Mouse (Mus musculus): ENCODE results near the gene Gabbr2.
A peak's percentile ranks its signal among the peaks of the same experiment; 100 is the strongest.

Gene Gabbr2

DNA sequence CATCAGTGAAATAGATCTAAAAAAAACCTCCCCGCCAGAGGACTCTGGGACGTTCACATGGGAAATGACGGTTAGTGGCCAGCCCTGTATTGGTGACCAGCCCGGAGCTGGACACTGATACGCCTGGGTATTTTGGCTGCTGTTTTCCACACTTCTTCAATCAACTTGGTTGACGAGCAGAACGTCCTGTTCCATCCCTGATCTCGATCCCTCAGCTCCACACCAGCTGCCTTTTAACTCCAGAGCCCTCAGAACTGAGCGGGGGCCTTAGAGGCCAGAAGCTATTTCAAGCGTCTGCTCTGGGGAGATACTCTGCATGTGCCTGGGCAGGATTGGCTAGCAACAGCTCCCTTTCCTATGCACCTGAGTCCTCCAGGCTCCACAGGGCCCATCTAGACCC, 177.4 kb downstream of the Gabbr2 start:
- no peak for DNase-seq

DNA sequence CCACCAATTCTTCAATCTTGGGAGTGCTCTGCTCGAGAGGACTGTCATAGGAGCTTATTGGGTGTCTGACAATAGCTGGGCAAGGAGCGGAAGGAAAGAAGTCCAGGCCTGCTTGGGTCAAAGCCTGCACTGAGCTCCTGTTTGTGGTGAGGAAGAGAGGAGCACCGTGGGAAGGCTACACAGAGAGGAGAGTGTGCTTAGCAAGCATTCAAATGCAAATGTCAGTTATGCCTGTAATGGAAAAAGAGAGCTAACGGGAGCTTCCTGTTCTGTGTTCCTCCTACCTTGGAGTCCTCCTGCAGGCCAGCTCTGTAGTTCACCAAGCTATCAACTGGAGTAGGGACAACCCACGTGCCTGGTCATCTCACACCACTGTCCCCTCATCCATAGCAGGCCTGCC, 180.5 kb downstream of the Gabbr2 start:
- DNase-seq = no peak

DNA sequence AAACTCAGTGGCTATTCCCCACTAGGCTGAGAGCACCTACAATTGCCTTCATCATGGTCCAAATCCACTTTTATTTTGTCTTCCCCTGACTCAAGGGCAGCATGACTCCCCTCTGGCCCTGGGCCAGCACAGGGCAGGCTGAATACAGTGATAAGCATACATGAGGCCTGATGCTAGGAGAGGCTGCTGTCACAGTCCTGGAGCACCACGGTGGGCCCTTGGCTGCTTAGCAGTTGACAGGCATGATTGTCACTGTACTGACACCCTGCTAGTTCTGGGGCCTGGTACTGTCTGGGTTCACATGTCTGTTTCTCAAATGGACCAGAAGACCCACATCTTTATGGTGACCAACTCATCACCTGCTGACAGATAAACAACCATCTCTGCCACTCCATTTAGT, 184.8 kb downstream of the Gabbr2 start:
- no peak for DNase-seq

DNA sequence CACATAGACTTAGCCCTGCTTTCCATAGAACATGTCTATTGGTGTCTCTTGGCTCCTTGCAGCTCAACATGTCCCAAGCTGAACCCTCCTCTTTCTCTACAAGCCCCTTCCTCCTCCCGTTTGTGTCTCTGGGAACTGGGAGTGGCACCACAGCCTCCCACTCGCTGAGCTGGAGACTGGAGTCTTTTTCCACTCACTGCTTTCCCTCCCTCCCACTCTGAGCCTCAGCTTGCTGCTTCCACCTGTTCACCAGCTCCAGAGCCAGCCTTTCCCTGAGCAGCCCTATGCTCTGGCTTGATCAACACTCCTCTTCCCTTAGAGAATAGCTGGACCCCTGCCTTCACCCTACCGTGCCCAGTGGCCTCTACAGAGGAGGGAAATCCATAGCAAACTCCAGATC, 185.8 kb downstream of the Gabbr2 start:
- peak; percentile 58 to 62 for DNase-seq

DNA sequence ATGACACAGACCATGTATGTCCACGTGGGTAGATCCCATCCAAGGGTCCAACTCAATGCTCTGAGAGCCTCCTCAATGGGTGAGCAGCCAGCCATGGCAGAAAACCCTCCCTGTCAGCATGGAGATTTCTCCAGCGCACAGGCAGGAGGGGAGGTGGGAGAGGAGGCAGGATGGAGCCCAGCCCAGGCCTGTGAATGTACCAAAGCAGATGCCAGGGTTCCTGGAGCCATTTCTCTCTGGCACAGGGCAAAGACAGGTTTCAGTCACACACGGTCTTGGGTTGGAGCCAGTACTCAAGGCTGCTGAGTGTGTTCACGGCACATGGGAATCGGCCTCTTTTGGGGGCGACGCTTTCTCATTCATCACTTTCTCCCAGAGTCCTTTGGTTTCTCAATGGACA, 189.3 kb downstream of the Gabbr2 start:
- DNase-seq = peak; percentile 76 to 77

DNA sequence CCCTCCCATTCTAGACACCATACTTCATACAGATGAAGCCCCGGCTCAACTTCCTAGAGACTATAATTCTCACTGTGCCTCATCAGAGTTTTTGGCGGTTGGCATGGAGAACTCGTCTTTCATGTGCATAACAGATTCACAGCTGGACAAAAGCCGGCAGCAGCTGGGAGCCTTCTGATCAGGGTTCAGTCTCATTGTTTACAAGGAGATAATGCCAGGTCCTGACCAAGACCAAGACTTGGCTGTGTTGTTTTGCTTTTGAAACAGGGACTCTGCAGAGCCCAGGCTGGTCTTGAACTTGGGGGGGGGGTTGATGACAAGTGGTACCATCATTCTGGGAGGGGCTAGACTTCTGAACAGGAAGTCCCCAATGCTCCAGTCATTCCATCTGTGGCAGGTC, 191.8 kb downstream of the Gabbr2 start:
- DNase-seq = no peak

DNA sequence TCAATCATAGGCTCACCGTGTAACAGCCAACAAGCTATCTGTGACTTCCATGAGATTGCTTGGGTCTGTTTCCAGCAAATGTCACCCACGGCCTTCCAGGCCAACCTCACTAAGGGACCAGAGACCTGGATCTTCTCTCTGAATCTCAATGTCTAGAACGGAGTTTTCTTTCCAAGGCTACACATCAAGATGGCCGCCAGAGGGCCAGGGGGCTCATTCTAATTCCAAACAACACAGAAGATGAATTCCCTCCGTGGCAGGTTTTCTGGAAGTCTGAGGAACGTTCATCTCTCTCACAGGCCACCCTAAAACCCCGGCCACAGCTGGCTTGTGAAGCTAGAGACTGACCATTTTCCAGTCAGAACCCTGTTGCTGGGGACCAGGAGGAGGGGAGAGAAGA, 196.0 kb downstream of the Gabbr2 start:
- peak; percentile 50 to 59 for DNase-seq

DNA sequence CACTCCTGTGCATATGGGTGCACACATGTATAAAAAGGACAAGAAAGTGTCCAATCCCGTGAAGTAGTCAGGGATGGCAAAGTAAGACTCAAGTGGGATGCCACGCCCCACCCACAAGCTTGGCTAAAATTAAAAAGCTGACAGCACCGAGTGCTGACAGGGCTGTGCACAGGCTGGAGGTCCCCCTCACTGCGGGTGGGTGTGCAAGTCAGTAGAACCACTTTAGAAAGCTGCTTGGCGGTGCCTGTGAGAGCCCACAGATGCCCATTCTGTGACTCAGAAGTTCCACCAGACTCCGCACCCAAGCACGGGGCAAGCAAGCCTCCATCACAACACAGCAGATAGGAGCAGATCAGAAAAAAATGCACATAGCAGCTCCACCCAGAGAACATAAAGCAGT, 197.1 kb downstream of the Gabbr2 start:
- no peak for DNase-seq

DNA sequence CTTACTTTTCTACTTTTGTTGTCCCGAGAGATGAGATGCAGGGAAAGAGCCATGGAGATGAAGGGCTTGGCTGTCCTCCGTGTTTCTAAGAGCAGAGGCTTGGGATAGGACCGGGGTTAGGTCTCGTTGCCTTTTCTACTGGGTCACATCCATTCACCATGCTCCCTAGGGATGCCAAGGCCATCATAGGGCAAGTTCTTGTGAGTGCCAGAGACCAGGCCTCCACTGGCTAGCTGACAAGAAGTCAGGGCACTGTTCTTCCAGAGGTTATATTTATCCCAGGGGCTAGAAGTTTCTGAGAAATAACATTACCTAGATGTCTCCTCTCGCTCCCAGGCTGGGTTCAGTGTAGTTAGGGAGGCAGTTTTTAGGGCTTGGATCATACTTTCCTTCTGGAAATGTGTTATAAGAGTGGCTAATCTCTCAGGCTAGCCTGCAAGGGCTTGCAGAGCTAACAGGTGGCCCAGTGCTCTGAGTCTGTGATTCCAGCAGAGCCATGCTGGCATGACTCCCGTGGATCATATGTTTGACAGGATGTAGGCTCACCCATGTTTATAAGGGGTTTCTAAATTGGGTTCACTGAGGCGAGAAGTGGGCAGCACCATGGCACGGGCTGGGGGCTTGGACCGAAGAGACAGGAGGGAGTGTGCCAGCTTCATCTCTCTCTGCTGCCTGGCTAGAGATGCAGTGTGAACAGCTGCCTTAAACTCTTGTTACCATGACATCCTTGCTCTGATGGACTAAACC, 199.2 kb downstream of the Gabbr2 start:
- peak; percentile 79 to 80 for DNase-seq

DNA sequence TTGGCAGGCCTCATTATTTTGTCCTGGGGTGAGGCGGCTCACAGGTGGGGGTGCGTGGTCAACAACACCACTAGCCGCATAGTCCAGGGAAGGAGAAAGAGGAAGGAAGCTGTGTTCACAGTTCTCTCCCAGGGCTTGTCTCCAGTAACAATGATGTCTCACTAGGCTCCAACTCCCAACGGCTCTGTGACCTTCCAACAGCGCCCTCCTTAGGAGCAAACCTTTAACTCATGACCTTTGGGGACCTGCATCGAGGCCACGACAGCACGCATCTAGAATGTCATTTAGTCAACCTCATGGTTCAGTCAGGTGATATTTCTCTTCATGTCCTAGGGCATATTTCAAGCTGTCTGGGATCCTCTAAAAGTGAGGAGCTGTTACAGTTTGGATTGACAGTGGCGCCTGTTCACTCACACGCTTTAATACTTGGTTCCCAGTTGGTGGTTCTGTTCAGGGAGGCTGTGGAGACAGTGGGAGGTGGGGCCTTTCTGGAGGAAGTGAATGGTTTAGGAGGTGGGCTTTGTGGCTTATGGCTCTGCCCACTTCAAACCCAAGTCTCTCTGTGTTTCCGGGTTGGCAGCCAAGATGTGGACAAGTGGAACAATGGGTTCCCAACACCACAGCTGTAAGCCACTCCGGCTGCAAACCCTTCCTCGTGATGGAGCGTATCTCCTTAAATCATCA, 200.3 kb downstream of the Gabbr2 start:
- no peak for DNase-seq

DNA sequence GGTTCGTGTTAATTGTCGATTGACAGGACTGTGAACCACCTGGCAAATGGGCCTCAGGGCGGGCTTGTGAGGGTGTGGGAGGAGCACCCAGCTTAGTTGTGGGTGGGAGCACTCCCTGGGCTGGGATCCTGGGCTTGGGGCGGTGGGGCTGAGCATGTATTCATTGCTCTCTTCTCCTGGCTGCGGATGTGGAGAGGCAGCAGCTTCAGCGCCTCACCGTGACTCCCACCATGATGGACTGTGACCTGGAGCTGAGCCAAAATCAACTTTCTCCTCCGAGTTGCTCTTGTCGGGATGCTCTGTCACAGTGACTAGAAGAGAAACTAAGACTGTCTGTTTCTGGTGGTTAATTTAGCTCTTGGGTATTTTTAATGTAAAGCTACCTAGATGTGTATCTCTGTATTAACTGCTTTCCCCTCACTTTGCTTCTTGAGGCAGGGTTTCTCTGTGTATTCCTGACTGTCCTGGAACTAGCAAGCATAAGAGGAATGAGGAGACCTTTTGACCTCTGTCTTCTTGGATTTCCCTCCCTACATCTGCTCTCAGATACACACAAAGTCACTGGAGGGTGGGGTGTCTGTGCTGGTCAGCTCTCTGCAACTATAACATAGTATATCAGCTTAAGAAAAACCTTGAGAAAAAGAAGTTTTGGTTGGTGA, 200.9 kb downstream of the Gabbr2 start:
- no peak for DNase-seq

DNA sequence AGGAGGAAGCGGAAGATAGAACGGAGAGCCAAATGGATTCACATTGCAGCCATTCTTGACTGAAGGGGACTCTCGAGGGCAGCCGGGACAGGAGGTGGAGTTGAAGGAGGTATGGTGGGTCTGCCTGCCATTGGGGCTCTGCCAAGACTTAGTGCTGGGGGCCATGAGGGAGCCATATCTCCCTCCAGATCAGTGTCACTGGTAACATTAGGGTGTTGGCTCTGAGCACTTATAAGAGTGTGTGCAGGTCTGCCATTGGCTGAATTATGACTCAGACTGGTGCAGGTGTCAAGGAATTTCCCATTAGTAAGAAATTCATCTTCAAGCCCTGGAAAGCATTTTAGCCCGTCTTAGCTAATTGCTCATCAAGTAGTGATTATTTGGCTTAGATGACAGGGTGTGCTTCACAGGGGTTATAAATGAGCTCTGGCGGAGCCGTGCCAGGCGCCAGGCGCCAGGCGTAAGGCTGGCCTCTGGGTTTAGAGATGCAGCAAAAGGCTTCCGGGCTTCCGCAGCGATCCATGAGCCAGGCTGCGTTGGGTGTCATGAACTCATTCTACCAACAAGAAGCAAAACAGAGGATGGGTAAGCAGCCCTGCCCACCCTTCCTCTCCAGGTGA, 207.1 kb downstream of the Gabbr2 start:
- DNase-seq = no peak

DNA sequence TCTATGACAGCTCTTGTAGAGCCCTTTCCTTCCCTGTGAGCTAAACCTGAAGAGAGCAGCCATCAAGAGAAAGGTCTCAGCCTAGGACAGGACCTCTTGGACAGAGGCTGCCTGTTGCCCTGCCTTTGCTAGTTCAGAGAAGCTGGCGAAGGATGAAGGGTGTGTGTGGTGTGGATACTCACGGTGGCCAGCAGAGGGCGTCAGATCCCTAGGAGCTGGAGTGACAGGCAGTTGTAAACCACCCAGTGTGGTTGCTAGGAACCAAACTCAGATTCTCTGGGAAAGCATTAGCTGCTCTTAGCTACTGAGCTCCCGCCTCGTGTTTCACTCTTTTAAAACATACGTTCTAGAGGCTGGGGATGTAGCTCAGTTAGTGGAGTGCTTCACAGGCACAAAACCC, 210.6 kb downstream of the Gabbr2 start:
- peak in 1 of 2 experiments; percentile 56 for DNase-seq

DNA sequence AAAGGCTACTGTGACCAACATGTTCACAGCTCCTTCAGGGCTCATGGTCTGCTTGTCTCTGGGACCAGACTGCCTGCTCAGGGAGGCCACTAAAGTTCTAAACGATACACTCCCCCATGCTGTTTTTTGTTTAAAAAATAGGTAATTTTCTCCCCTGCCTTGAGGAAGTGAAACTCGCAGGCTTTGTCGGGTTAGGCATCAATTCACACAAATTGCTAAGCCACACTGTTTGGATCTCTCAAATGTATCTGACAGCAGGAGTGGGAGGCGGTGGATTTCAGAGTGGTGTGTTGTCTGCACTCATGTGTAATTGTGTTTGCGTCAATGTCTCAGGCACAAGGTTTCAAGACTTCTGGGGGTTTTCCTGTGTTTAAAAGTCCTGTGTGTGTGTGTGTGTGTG, 215.7 kb downstream of the Gabbr2 start:
- no peak for DNase-seq

DNA sequence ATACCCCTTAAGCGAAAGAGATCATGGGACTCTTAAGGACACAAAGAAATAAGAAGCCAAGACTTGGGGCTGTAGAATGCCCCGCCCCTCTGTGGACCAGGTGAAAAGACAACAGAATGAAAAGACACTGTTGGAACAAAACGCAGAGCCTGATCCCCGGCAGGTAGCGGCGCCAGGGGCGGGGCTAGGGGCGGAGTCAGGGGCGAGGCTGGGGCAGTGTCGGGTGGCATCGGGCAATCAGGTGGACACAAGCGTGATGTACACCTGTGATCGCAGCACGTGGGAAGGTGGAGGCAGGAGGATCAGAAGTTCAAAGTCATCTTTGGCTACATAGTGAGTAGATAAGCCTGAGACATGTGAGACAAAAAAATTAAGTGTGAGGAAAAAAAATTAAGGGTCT, 217.0 kb downstream of the Gabbr2 start:
- DNase-seq = no peak

DNA sequence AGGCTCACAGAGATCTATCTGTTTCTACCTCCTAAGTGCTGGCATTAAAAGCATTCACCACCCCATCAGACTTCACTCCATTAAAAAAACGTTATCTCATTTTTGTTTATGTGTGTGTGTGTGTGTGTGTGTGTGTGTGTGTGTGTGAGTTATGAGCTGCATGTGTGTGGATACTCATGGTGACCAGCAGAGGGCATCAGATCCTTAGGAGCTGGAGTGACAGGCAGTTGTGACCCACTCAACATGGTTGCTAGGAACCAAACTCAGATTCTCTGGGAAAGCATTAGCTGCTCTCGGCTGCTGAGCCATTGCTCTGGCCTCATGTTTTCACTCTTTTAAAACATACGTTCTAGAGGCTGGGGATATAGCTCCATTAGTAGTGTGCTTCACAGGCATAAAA, 218.4 kb downstream of the Gabbr2 start:
- no peak for DNase-seq

DNA sequence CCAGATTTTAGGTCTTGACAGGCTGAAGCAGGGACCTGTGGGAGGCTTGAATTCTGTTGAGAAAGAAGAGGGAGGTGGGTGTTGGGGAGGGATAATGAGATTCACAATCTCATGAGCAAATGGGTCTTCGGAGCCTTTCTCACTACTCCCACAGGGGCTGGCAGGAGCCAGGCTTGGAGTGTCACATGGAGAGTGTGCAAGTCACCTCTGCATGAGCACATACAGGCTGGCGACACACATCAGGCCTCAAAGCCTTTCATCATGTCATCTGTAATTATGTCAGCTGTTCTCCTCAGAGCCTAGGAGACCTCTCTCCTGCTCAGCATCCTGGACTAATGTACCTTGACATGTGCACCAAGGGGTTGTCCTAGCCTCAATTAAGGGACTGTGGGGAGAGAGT, 219.1 kb downstream of the Gabbr2 start:
- DNase-seq = no peak

DNA sequence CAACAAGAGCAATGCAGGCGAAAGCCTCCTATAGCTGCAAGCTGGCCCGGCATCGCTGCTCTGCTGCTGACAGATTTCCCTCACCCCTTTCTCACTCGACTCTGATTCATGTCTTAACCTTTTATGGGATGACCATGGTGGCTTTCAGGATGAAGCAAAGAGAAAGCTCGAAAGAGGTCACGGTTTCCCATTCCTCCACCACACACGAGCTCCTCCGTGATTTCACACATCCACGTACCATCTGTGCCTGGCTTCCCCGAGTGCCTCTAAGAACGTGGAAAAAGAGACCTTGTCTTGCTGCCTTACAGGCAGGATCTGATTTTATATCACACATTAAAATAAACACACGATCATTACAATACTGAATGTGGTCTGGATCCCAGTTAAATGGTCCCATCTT, 220.6 kb downstream of the Gabbr2 start:
- peak; percentile 38 to 56 for DNase-seq

DNA sequence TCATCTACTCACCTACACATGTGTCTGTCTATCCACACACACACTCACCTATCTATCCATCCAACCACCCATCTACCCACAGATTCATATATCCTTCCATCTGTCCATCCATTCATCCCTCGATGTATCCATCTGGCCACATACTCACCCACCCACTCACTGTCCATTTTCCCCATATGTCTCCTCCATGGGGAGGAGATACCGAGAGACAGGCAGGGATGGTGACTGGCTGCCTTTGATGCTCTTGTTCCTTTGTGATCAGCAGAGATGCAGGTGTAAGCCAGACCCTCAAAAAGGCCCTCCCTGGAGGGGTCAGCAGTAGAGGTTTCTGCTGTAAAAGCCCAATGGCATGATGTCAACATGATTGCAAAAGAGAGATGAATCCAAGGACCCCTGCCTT, 221.0 kb downstream of the Gabbr2 start:
- DNase-seq = no peak

DNA sequence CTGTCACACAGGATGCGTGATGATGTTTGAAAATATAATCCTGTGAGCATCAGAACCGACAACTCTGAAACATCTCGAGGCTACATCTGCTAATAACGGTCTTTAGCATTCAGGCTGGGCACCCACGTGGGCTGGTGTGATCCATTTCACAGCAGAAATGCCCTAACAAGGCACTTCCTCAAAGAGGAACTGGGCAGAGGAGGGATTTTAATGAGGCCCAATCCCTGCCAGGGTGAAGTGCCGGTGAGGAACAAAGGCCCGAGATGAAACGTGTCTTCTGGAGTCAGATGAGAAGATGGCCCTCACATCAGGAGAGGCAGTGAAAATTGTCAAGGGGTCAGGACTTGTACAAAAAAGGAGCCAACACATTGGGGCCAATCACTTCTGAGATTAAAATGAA, 221.6 kb downstream of the Gabbr2 start:
- DNase-seq = no peak

DNA sequence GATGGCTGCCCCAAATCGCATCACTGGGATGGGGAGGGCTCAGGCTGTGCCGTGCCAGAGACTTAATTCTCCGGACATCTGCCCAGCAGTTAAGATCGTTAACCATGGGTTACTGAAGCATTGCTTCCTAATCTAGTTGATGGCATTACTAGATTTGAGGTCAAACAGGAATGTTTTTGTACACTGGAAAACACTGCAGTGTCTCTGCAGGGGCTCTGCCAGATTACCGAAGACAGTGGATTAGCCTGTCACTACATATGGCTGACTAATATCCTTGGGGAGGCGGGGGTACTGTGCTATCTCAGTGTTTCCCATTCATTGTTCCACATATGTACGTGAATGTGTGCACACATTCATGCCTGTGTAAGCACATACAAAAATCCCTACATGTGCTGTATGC, 225.3 kb downstream of the Gabbr2 start:
- no peak for DNase-seq

DNA sequence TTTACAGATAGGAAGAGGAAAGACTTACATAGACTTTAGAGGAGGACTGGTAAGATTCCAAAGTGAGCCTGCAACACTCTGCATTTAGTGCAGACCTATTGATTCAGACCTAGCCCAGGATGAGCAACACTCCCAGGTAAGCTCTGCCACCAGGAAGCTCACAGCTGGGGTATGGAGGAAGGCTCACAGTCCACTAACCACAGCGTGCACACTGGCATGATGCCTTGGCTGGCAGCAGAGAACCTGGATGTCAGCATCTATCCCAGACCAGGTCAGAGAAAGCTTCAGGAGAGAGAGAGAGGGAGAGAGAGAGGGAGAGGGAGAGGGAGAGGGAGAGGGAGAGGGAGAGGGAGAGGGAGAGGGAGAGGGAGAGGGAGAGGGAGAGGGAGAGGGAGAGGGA, 231.8 kb downstream of the Gabbr2 start:
- DNase-seq = peak; percentile 61 to 67

DNA sequence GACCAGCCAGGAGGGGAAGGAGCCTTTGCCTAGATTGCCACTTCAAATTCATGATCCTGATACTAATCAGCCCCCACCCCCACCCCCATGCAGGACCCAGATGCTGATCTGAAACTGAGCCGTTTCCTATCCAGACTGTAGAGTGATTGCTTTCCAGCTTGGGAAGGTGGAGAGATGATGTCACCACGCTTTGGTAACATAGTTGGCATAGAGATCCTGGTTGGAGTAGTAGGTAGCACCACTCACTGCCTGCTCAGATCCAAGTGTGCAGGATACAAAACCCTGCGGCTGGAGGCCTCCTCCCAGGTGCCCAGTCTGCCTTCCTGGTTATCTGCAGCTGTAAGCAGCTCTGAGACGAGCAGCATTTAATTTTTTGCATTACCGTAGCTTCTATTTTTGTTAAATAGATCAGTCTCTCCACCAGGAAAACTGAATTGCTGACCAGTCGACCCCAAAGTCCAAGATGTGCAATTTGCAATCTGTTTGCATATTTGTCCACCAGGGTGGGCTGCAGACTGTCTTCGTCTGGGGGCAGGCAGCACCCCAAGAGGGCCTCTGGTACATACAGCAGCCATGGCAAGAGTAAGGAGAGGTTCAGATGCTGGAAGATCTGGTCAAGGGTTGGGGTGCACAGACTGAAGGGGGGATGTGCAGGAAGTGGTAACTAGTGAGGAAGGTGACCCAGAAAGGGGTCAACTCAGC, 233.2 kb downstream of the Gabbr2 start:
- no peak for DNase-seq

All from cerebellum, postnatal 14 days (tissue).